Mouse (Mus musculus) cerebellum, adult (tissue): ENCODE data around the gene Pon2.
"Not testable (repeated sequence)": the region's sequence is repeated elsewhere in the genome, so short reads cannot be mapped to it uniquely, and the experiment has no call there.

Source experiments
- ATAC-seq: cut with Nextera tagmentation; 2 replicates; pipeline ENCODE4 v1.9.2; 2017; ENCODE audit warnings: mild to moderate bottlenecking, moderate library complexity, mixed read lengths; ENCODE audit not compliant: insufficient number of reproducible peaks, low FRiP score, low TSS enrichment

Pon2 gene

DNA sequence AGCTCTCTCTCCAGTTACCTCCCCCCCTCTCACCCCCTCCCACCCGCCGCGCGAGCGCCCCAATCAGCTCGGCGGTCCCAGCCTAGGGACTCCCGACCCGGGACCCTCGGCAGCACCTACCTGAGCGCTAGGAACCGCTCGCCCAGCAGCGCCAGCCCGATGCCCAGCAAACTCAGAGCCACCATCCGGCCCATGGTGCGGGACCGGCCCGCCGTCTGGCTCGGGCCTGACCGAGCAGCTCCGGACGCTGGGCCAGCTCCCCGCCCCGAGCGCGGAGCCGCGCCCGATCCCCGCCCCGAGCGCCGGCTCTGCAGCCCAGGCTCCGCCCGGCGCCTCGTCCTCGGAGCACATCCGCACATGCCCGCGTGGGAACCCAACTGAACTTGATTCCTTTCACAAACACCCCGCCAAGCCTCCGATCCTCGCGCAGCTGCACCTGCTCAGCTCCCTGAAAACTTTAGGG lies at the start of gene Pon2:
Gene Pon2, minus strand, starts transcription at position 364 of the 463 bp plus-strand sequence.
- peak; percentile 69 for ATAC-seq

DNA sequence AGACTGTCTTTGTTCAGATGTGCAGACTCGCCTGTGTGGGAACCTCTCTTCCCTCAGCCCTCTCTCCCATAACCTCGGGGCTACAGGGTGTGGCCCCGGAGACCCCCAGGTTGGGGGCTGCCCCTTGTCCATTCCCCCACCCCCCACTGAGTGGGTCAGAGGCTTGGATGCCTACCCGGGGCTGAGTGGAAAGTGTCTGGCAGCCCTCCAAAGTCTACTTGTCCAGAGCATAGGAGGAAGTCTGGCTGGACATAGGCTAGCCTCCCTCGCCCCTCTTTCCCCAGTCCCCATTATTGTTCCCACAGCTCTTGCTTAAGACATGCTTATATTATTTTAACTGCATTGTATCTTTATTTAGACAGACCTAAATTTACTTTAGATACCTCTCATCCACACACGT lies 46.0 kb upstream of the Pon2 start:
- no peak for ATAC-seq

DNA sequence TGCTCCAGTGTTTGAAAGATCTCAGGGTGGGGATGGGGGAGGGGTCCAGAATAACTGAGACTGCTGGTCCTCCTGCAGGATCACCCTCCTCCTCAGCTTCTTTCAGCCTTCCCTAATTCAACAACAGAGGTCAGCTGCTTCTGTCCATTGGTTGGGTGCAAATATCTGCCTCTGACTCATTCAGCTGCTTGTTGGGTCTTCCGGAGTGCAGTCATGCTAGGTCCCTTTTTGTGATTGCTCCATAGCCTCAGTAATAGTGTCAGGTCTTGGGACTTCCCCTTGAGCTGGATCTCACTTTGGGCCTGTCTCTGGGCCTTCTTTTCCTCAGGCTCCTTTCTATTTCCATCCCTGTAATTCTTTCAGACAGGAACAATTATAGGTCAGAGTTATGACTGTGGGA lies 41.0 kb upstream of the Pon2 start:
- not testable (repeated sequence) for ATAC-seq

DNA sequence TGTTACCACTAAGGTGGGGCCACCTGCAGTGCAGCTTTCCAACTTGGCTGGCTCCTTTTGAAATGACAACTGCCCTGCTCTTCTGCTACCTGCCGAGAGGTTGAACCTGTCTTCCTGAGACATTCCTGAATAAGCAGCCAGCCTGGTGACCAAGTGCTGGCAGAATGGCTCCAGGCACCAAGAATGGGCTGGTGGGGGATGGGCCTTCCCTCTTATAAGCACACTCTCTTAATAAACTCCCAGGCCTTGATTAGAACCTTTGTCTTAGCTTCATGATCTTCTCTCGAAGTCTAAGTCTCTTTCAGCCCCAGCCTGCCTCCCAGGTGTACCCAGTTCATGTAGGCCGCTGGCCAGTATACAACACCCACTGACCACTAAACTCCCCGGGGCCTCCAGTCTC lies 40.5 kb upstream of the Pon2 start:
- not testable (repeated sequence) for ATAC-seq

DNA sequence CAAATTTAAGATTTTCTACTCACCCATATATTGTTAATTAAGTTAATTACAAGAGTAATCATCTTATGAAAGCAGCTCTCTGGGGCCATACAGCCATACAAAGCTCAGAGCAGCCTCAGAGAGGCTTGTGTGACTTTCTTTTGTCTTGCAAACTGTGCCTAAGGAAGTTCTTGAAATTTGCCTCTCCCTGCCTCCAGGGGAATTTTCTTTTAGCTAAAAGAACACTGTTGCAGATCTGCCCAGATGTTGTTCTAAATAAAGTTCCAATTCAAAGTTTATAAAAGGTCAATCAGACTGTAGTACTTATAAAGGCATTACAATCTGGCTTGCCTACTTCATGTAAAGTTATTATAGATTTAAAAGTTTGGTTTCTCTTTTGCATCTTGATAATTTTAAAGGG lies 37.8 kb upstream of the Pon2 start:
- not testable (repeated sequence) for ATAC-seq

DNA sequence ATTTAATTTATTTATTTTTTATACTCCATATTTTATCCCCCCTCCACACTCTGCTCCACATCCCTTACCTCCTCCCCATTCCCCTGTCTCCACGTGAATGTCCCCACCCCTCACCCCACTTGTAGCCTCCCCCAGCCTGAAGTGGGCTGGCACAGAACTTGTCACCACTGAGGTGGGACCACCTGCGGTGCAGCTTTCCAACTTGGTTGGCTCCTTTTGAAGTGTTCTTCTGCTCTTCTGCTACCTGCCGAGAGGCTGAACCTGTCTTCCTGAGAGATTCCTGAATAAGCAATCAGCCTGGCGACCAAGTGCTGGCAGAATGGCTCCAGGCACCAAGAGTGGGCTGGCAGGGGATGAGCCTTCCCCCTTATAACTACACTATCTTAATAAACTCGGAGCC lies 35.8 kb upstream of the Pon2 start:
- ATAC-seq, result no peak

DNA sequence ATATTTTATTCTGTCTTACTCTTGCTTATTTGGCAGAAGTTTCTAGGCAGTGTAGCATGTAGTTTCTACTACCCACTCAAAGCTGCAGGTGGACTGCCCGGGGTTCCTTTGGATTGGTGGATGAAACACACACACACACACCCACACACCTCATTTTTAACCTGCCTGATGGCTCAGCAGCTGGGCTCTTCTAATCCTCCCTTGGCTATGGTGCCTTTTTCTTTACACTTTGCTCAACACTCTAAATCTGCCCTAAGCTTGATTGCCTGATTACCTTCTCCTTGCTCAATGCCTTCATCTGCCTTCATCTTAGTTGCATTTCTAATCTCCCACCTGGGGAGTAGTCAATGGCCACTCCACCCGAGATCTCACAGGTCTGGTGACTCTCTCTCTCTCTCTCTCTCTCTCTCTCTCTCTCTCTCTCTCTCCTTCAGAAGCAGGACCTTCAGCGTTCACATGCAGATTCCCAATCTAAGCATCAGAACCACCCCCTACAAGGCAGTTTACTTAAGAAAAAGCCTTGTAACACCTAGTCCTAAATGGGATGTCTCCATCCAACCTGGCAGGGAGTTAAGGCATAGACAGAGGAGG lies 34.4 kb upstream of the Pon2 start:
- ATAC-seq, result no peak

DNA sequence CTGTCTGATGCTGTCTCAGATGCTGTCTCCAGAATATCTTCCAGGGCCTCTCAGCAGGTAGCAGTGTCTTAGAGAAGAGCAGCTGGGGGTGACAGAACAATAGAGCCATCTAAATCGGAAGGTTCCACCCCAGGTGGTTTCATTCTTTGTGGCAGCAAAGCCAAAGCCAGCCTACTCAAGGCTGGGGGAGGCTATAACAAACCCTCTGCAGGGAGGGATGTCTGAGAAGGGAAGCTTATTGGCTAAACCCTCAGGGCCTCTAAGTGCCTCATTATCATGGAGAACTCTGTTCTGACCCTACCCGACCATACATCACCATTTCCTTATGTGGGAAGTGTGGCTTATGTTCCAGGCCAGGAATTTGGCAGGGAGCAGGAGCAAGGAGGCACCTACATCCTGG lies 26.9 kb upstream of the Pon2 start:
- ATAC-seq, result no peak

DNA sequence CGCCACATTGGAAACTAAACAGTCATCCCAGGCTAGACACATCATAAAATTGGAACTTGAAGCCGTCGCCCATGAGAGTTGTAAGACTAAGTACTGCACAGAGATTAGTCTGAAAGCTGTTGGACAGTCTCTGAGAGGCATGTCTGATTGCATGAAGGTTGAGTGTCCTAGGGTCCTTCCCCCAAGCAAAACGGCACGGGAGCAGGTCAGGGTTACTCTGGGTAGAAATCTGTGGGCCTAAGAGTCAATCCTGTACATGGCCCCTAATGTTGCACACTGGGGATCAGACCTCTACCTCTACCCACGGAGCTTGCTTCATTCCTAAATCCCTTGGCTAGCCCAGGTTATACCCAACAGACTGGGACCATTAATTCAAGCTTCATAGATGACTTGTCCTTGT lies 25.8 kb upstream of the Pon2 start:
- not testable (repeated sequence) for ATAC-seq

DNA sequence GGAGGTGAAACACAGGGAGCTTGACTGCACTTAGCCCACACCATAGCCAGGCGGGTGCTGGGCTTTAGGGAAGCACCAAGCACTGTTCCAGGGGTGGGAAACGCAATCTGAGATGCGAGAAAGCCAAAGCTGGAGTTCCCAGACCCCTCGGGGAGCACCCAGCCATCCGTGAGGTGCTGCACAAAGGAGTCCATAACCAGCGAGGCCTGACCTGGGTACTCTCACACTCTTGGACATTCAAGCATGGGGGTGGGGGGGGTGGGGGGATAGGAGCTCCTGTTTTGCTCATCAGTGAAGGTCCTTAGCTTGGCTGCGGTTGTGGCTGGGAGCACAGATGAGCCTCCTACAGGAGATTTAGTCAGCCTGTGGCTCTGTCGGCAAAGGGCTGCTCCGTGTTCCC lies 18.4 kb upstream of the Pon2 start:
- no peak for ATAC-seq

DNA sequence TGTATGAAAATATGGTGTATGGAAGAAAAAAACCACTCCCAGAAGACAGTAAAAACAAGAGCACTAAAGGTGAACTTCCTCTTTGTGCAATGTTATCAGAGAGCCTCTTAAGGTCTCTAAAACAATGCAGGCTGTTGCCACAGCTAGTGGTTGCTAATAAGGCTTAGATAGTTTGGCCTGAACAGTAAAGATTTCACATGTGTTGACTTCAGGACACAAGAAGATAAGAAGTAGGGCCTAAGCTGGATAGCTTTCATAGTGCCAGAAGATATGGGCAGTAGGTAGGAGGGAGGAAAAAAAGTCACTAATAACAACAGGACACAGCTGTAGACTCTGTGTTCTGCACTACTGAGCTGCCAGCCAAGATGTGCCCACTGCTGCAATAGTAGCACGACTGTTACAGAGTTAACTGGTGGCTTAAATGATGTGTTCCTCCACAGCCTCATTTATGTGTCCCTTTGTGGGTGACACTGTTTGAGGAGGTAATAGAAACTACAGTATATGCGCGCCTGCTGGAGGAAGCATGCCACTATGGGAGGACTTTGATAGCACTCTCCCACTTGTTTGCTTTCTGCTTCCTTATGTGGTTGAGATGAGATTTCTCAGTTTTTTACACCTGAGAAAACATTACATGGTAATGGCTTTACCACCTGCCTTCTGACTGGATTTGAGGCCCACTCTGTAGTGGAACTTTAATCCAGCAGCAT lies 17.0 kb upstream of the Pon2 start:
- ATAC-seq, result no peak

DNA sequence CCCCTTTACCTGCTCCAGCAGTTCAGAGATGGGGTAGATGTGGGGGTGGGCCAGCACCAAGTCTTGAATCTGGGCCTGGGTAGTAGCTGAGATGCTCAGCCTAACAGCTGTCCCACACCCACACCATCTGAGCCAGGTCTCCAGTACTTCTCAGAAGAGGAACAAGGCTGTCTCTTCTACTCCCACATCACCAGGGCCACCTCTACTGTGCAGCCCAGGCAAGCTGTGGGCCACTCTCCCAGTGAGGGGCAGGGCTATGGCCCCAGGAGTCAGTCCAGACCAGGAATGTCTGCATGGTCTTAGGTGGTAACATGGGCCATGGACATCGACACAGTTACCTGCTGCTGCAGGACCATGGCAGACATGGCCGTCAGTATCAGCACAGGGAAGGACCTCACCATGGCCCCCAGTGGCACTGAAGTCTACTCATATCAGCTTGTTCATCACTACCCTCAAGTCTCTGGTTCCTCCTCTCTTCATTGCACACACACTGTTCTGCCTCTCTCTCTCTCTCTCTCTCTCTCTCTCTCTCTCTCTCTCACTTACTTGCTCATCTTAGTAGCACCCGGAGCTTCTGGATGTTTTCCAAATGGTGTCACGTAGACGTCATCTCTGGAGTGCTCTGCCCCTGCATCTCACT lies 15.8 kb upstream of the Pon2 start:
- ATAC-seq, result peak; percentile 36; the same call in 1 of the 2 replicates

DNA sequence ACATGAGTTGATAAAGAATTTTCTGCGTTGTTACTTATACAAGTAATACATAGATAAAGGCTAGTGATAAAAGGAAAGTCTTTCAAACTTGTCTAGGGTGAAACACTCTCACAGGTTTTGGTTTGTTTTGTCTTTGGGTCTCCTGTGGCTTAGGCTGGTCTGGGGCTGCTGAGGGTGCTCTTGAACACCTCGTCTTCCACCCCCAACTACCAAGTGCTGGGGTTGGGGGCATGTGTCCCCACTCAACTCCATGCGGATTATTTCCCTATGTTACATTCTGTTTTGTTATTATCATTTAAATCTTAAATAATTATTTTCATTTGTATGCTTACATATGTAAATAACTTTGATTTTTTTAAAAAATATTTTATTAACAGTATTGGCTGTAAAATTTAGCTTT lies 12.2 kb upstream of the Pon2 start:
- ATAC-seq, result no peak

DNA sequence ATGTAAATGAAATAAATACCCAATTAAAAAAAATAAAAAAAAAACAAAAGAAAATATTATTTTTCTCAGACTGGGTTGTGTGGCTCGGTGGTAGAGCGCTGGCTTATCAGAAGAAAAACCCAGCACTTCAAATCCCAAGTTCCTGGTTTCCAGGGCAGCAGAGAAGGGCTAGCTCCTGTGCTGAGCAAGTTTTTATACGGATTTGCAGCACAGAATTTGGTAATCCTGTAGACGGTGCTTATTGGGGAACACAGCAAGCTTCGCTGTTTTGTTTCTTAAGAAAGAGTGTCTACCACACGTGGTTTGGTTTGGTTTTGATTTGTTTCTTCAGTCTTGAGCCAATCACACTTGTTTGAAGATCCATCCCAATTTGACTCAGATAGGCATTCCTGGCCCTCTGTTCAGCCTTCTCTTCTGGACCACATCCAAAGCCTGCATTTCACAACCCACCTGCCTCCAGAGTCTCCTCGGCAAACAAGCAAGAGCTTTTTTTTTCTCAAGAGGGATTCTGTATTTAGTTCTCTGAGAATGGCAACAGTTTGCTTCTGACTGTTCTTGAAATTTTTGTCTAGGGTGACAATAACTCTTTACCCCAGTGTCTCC lies 11.4 kb upstream of the Pon2 start:
- ATAC-seq, result no peak

DNA sequence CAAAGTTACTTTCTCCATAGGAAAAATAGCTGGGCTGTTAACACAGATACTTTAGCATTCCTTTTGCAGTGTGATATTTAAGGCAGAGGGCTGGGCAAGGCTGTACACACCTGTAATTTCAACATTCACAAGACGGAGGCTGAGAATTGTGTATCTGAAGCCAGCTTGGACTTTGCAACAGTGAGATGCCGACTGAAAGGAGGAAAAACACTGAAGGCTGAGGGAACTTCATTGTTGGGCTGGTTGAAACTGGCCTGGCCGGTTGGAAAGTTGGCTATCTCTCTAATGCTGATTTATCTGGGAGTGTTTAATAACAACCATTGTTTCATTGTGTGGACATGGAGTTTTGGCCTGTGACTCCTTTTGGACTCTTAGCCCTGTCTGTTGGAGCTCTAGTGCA lies 7.7 kb upstream of the Pon2 start:
- no peak for ATAC-seq

DNA sequence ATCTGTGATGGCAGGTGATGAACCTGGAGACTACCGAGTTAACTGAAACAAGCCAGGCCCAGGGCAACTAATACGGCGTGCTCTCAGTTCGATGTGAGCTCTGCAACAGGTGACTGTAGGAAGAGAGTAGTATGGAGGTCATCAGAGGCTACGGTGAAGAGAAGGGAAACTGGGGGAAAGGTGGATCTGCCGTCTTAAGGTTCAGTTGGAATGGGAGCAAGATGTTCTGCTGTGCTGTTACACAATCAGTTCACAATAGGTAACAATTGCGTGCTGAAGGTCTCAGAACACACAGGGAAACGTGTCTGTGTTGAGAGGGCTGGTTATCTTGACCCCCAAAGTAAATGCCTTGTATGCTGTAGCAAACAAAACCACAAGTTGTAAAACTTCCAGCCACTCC lies 6.7 kb upstream of the Pon2 start:
- ATAC-seq, result no peak

DNA sequence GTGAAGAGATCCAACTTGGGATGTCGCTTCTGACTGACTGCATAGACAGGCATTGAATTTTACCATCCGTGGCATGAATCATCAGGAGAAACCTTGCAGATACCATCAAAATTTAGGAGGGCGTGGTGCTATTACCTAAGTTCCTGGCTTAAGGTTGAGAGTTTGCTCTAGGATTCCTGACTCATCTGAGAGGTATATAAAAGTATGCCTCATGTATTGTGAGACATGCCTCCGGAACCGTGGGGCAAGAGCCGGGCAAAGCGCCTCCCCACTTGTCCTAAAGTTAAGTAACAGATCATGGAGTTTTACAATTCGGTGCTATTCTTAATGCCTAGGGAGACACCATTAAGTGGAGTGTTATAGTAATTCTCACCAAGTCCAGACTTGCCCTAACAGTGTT lies 2.4 kb upstream of the Pon2 start:
- no peak for ATAC-seq

DNA sequence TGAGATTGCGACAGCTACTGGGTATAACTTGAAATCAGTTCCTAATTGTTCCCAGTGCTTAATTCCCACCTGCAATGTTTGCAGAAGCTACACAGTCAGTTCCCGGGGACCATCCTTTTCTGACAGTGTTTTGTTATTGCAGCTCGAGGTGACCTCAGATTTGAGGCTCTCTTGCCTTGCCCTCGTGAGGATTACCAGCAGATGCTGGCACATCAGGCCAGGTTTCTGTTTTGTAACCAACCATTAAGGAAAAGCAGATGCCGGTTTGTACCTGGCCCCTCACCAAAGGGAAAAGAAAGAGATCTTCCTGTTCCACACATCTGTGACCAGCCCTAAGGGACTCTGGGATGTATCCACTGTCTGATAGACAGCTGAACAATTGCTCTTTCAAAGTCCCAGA lies 1.3 kb upstream of the Pon2 start:
- ATAC-seq, result no peak

DNA sequence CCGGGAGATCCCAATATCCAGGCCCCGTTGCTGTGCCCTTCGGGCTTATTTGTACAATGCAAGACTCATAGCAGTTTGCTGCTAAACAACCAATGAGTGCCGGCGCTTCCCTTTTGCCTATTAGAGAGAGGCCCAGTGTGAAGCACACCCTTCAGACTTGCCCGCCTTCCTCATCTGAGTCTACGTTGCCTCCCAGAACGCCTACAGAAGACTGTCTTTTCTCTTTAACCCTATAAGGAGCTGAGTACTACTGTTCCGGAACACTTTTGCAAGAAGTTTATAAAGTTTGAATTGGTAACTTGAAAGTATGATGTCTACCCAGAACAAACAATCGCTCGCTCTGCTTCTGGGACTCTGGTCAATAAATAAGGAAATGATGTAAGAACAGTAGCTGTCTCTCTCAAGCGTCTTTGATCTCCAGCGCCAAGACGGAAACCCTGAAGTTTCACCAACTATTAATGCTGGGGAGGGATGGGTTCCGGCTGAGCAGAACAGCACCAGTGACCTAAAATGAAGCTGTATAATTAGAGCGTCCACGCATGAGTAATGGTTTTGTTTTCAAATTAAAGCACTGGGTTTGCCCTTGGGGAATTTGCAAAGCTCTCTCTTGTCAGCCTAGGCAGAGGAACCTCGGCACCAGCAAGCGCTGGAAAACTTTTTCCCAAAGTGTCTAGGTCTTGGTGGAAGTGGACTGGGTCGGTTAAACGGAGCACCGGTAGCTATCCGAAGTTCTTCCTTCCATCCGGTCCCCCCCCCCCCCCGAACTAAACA lies 749 bp downstream of the Pon2 start:
- ATAC-seq, result no peak

DNA sequence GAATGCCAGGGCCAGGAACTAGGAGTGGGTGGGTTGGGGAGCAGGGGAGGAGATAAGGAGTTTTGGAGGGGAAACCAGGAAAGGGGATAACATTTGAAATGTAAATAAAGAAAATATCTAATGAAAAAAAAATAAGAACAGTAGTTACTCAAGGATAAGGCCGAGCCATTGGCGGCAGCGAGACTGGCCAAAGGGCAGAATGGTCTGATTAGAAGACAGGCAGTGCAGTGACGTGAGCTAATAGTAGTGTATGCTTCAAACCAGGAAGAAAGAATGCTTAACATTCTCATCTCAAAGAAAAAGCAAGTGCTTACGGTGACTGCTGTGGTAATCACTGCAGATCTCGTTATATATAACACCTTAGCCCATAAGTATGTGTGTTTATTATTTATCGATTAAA lies 2.2 kb downstream of the Pon2 start:
- ATAC-seq, result no peak
